20 mouse cellular contexts compared by ENCODE assay signal in the genomic region with DNA sequence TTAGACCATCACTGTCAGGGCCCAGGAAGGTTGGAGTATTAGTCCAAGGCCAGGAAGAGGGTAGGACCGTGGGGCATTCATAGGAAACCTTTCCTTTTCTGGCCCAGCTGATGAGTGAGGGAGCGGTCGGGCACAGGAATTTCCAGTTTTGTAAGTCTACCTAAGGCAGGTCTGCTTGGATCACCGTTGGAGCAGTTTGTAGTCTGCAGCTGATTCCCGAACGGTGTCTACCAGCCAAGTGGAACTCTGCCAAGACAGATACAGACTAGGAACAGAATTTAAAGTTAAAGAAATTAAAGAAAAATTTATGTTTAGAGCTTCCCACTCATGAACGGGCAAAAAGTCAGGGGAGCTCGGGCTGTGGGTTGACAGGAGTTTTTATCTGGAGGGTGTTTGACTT. TPM values are rescaled to one million over a fixed set of nuclear protein-coding genes. Genes with fewer than 3 reads are reported as not detected.
DNase-seq lines count a peak whose midpoint lies in the region; ATAC-seq lines count a peak whose summit lies in the region.
"Had no signal": no experiment of that assay in that cellular context is flagged by ENCODE, and none has a peak within 500 bp of the region (broad histone marks: within the 10 kb centered on the region; RNA-seq: fewer than 3 reads in every experiment).

No protein-coding gene starts in this region.

- no peak overlapping the region for H3K27ac ChIP-seq in embryonic facial prominence, embryonic 14.5 days (replicated peaks; ENCODE audit: low read depth, low read length)
- no peak overlapping the region for H3K27ac ChIP-seq in embryonic facial prominence, embryonic 10.5 days (replicated peaks)
- no peak overlapping the region for H3K27ac ChIP-seq in midbrain, embryonic 11.5 days (ENCODE audit: low read depth, low read length)
- H3K27ac ChIP-seq in midbrain, embryonic 13.5 days: no peak overlapping the region
- H3K27ac ChIP-seq in stomach, embryonic 16.5 days (ENCODE audit: low read length): 0 out of 2 replicates have a peak overlapping the region, but pooled peaks have one; percentile 18
- H3K27ac ChIP-seq: hindbrain, embryonic 15.5 days; liver, embryonic 12.5 days; macrophage; midbrain, embryonic 12.5 days had no signal

- peak; percentile 50; the same call in 1 of the 2 replicates for ATAC-seq in embryonic facial prominence, embryonic 14.5 days (ENCODE audit: low read depth)
- no peak for ATAC-seq in midbrain, embryonic 11.5 days (ENCODE audit: low FRiP score)
- no peak for ATAC-seq in midbrain, embryonic 13.5 days
- ATAC-seq in stomach, embryonic 16.5 days (ENCODE audit: insufficient read depth, low FRiP score): peak; percentile 66; the same call in 1 of the 2 replicates
- ATAC-seq: CD4-positive, CD25-positive, alpha-beta regulatory T cell, adult 4 months; liver, embryonic 12.5 days had no signal

- H3K9me3 ChIP-seq in embryonic facial prominence, embryonic 14.5 days (ENCODE audit: control insufficient read depth, low read length): no peaks in the 10 kb centered on the region
- no peaks in the 10 kb centered on the region for H3K9me3 ChIP-seq in embryonic facial prominence, embryonic 10.5 days
- H3K9me3 ChIP-seq in midbrain, embryonic 11.5 days (ENCODE audit: control insufficient read depth, low read length): no peaks in the 10 kb centered on the region
- H3K9me3 ChIP-seq in midbrain, embryonic 13.5 days: no peaks in the 10 kb centered on the region
- no peaks in the 10 kb centered on the region for H3K9me3 ChIP-seq in stomach, embryonic 16.5 days (replicated peaks; ENCODE audit: control insufficient read depth, low read length)
- H3K9me3 ChIP-seq: G1E; hindbrain, embryonic 15.5 days; liver, embryonic 12.5 days; midbrain, embryonic 12.5 days had no signal

- DNase-seq in embryonic facial prominence, embryonic 14.5 days (ENCODE audit: low spot score): peak; percentile 80
- DNase-seq in embryonic facial prominence, embryonic 10.5 days (ENCODE audit: low spot score): no peak
- DNase-seq in left cerebral cortex, postnatal 14 days (ENCODE audit: low spot score in 2 of 2): peak; percentile 50 to 72
- no peak for DNase-seq in left cerebral cortex, adult 11 months (ENCODE audit: low spot score)
- DNase-seq in midbrain, embryonic 11.5 days (ENCODE audit: low spot score, missing footprints): peak; percentile 8
- no peak for DNase-seq in cerebellum, postnatal 36 days
- DNase-seq: cerebellum, adult 9-11 months; gastrocnemius, postnatal 36 days; heart, postnatal 36 days; kidney, adult 11 months; kidney, postnatal 10 days had no signal

- no peaks in the 10 kb centered on the region for H3K36me3 ChIP-seq in embryonic facial prominence, embryonic 14.5 days (ENCODE audit: control insufficient read depth, insufficient read depth, low read length)
- no peaks in the 10 kb centered on the region for H3K36me3 ChIP-seq in embryonic facial prominence, embryonic 10.5 days (replicated peaks)
- H3K36me3 ChIP-seq in midbrain, embryonic 11.5 days (ENCODE audit: control insufficient read depth, insufficient read depth, low read length): no peaks in the 10 kb centered on the region
- no peaks in the 10 kb centered on the region for H3K36me3 ChIP-seq in midbrain, embryonic 13.5 days
- H3K36me3 ChIP-seq in stomach, embryonic 16.5 days (ENCODE audit: control insufficient read depth, insufficient read depth, low read length): no peaks in the 10 kb centered on the region
- H3K36me3 ChIP-seq: G1E; hindbrain, embryonic 15.5 days; liver, embryonic 12.5 days; midbrain, embryonic 12.5 days had no signal

- WGBS in embryonic facial prominence, embryonic 14.5 days: 53% methylated on average over 8 of the region's 8 CpGs
- 87% methylated on average over 8 of the region's 8 CpGs for WGBS in embryonic facial prominence, embryonic 10.5 days
- WGBS in midbrain, embryonic 11.5 days: 87% methylated on average over 8 of the region's 8 CpGs
- WGBS in midbrain, embryonic 13.5 days: 92% methylated on average over 8 of the region's 8 CpGs
- WGBS in stomach, embryonic 16.5 days: 48% methylated on average over 8 of the region's 8 CpGs

- H3K4me1 ChIP-seq in embryonic facial prominence, embryonic 14.5 days (ENCODE audit: control insufficient read depth, insufficient read depth, low read length): 0 out of 2 replicates have a peak, but pooled peaks cover 3% of the 10 kb centered on the region
- H3K4me1 ChIP-seq in embryonic facial prominence, embryonic 10.5 days: no peaks in the 10 kb centered on the region
- H3K4me1 ChIP-seq in midbrain, embryonic 11.5 days (ENCODE audit: control insufficient read depth, insufficient read depth, low read length): no peaks in the 10 kb centered on the region
- no peaks in the 10 kb centered on the region for H3K4me1 ChIP-seq in midbrain, embryonic 13.5 days (replicated peaks)
- peaks cover 4% of the 10 kb centered on the region; the same call in 1 of the 2 replicates for H3K4me1 ChIP-seq in stomach, embryonic 16.5 days (ENCODE audit: control insufficient read depth, insufficient read depth, low read length)
- H3K4me1 ChIP-seq: hindbrain, embryonic 15.5 days; liver, embryonic 12.5 days; midbrain, embryonic 12.5 days had no signal

- no peak overlapping the region for H3K9ac ChIP-seq in embryonic facial prominence, embryonic 14.5 days (ENCODE audit: low read depth, low read length)
- H3K9ac ChIP-seq in midbrain, embryonic 11.5 days (ENCODE audit: low read length): no peak overlapping the region
- no peak overlapping the region for H3K9ac ChIP-seq in midbrain, embryonic 13.5 days (replicated peaks)
- H3K9ac ChIP-seq in stomach, embryonic 16.5 days (ENCODE audit: low read length): no peak overlapping the region
- H3K9ac ChIP-seq: hindbrain, embryonic 15.5 days; liver, embryonic 12.5 days; midbrain, embryonic 12.5 days had no signal

- H3K4me2 ChIP-seq in embryonic facial prominence, embryonic 14.5 days (ENCODE audit: low read depth, low read length): no peak overlapping the region
- H3K4me2 ChIP-seq in midbrain, embryonic 11.5 days: no peak overlapping the region
- H3K4me2 ChIP-seq in midbrain, embryonic 13.5 days (replicated peaks): no peak overlapping the region
- H3K4me2 ChIP-seq in stomach, embryonic 16.5 days (ENCODE audit: low read depth, low read length): no peak overlapping the region
- H3K4me2 ChIP-seq: heart, embryonic 11.5 days; hindbrain, embryonic 15.5 days; liver, embryonic 12.5 days; midbrain, embryonic 12.5 days had no signal

- H3K27me3 ChIP-seq in embryonic facial prominence, embryonic 14.5 days (replicated peaks; ENCODE audit: control insufficient read depth, insufficient read depth, low read length): no peaks in the 10 kb centered on the region
- H3K27me3 ChIP-seq in embryonic facial prominence, embryonic 10.5 days (replicated peaks; ENCODE audit: low read depth, poor library complexity, severe bottlenecking): no peaks in the 10 kb centered on the region
- no peaks in the 10 kb centered on the region for H3K27me3 ChIP-seq in midbrain, embryonic 11.5 days (ENCODE audit: control insufficient read depth, insufficient read depth, low read length)
- no peaks in the 10 kb centered on the region for H3K27me3 ChIP-seq in midbrain, embryonic 13.5 days
- H3K27me3 ChIP-seq in stomach, embryonic 16.5 days (ENCODE audit: control insufficient read depth, insufficient read depth, low read length): no peaks in the 10 kb centered on the region
- H3K27me3 ChIP-seq: hindbrain, embryonic 15.5 days; liver, embryonic 12.5 days; midbrain, embryonic 12.5 days had no signal

- H3K4me3 ChIP-seq in embryonic facial prominence, embryonic 14.5 days (ENCODE audit: low read depth, low read length): no peak overlapping the region
- no peak overlapping the region for H3K4me3 ChIP-seq in embryonic facial prominence, embryonic 10.5 days
- H3K4me3 ChIP-seq in midbrain, embryonic 11.5 days (ENCODE audit: low read depth, low read length): no peak overlapping the region
- H3K4me3 ChIP-seq in midbrain, embryonic 13.5 days (replicated peaks): no peak overlapping the region
- no peak overlapping the region for H3K4me3 ChIP-seq in stomach, embryonic 16.5 days (replicated peaks; ENCODE audit: low read length)
- H3K4me3 ChIP-seq: hindbrain, embryonic 15.5 days; liver, embryonic 12.5 days; midbrain, embryonic 12.5 days had no signal

- intact Hi-C loops in left cerebral cortex, postnatal 14 days (cut with DNase I): loop anchor here (10.0 kb wide), 2 partner anchors 345 to 425 kb away; no protein-coding TSS in a partner anchor

RNA-seq across cellular contexts. Expression of a gene that starts 9.0 kb away (rescaled TPM):
- 14.9 and 15.3 TPM in 2 replicates for polyA plus RNA-seq in embryonic facial prominence, embryonic 14.5 days (2014; fragmentation: Nextera tagmentation; extraction: Ambion mirVana)
- polyA plus RNA-seq in embryonic facial prominence, embryonic 10.5 days (2016; fragmentation: Nextera tagmentation; extraction: Ambion mirVana): 16.2 and 16.9 TPM in 2 replicates
- total RNA-seq in left cerebral cortex, postnatal 14 days (2021): 10 to 100 TPM; 62.4 to 66.4 TPM
- 22.3 and 23.9 TPM in 2 replicates for polyA plus RNA-seq in midbrain, embryonic 11.5 days (2014; fragmentation: Nextera tagmentation; extraction: Ambion mirVana)
- 21.4 and 24.1 TPM in 2 replicates for polyA plus RNA-seq in midbrain, embryonic 13.5 days (2015; fragmentation: Nextera tagmentation; extraction: Ambion mirVana)
- polyA plus RNA-seq in stomach, embryonic 16.5 days (2015; fragmentation: Nextera tagmentation; extraction: Ambion mirVana): 9.7 and 10.4 TPM in 2 replicates

RNA-seq across cellular contexts. Expression of a gene that starts 59.6 kb away (rescaled TPM):
- polyA plus RNA-seq in embryonic facial prominence, embryonic 14.5 days (2014; fragmentation: Nextera tagmentation; extraction: Ambion mirVana): 37.1 and 38.2 TPM in 2 replicates
- 38.0 and 40.7 TPM in 2 replicates for polyA plus RNA-seq in embryonic facial prominence, embryonic 10.5 days (2016; fragmentation: Nextera tagmentation; extraction: Ambion mirVana)
- 10 to 100 TPM; 47.2 to 51.7 TPM for total RNA-seq in left cerebral cortex, postnatal 14 days (2021)
- polyA plus RNA-seq in midbrain, embryonic 11.5 days (2014; fragmentation: Nextera tagmentation; extraction: Ambion mirVana): 36.9 and 41.8 TPM in 2 replicates
- polyA plus RNA-seq in midbrain, embryonic 13.5 days (2015; fragmentation: Nextera tagmentation; extraction: Ambion mirVana): 25.1 and 27.1 TPM in 2 replicates
- polyA plus RNA-seq in stomach, embryonic 16.5 days (2015; fragmentation: Nextera tagmentation; extraction: Ambion mirVana): 34.2 and 37.4 TPM in 2 replicates

Comparison
In these comparisons a context has a peak if more than half of its experiments do, and no peak if none do; other contexts are left out.
1. DNase-seq: peak in embryonic facial prominence, embryonic 14.5 days (single experiment), left cerebral cortex, postnatal 14 days (2 of 2) and midbrain, embryonic 11.5 days (single experiment); none in embryonic facial prominence, embryonic 10.5 days (single experiment), left cerebral cortex, adult 11 months (single experiment) and cerebellum, postnatal 36 days (0 of 2).
2. ATAC-seq: peak in embryonic facial prominence, embryonic 14.5 days (single experiment) and stomach, embryonic 16.5 days (single experiment); none in midbrain, embryonic 11.5 days (single experiment) and midbrain, embryonic 13.5 days (single experiment).